Mouse (Mus musculus) heart, adult 2 months (tissue): ENCODE measurements around the gene Slc38a3.

Source experiments
- CTCF ChIP-seq: fragments of 200-600 bp; IDR thresholded peaks from 2 replicates; pipeline ENCODE4 v1.8.1; 2022; ENCODE audit warnings: antibody characterized with exemption, mild to moderate bottlenecking, moderate library complexity
- EP300 ChIP-seq: fragments of 200-500 bp; IDR thresholded peaks from 2 replicates; pipeline ENCODE4 v1.6.1; 2011; ENCODE audit warnings: low read depth, low read length, control low read depth; ENCODE audit not compliant: insufficient read depth
- POLR2A ChIP-seq: fragments of 200-500 bp; IDR thresholded peaks from 2 replicates; pipeline ENCODE4 v1.6.1; 2011; ENCODE audit warnings: mild to moderate bottlenecking, low read depth, low read length, control low read depth; ENCODE audit not compliant: insufficient read depth

- TF ChIP-seq CTCF: no peak
- TF ChIP-seq POLR2A: no peak
- no peak for TF ChIP-seq EP300
Measured at GRCm38 (mm10) chr9:107663525-107663924, 5.8 kb downstream of the Slc38a3 start.
